Mouse (Mus musculus): Measurements from ENCODE around the gene 2200002J24Rik.

DNA sequence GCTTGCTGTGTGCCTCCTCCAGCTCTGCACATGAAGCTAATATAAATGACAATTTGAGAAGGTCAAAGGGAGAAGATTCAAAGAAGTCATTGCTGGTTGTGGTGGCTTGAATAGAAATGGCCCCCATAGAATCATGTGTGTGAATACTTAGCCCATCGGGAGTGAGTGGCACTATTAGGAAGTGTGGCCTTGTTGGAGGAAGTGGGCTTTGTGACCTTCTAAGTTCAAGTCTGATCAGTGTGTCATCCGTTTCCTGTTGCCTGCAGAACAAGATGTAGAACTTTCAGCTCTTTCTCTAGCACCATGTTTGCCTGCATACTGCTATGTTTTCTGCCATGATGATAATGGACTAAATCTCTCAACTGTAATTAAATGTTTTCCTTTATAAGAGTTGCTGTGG lies 15.3 kb upstream of the 2200002J24Rik start:
- no peak for TF ChIP-seq CTCF (IDR thresholded peaks at IDR 0.05; ENCODE audit: extremely low read depth, insufficient read length, insufficient replicate concordance, low read depth, low read length)
- no peak for TF ChIP-seq POLR2A (IDR thresholded peaks at IDR 0.05; ENCODE audit: low read depth, low read length)

Measured in small intestine, adult 2 months (tissue).